Mouse (Mus musculus): ENCODE measurements around the gene Zfp558. TPM values are rescaled to one million over a fixed set of nuclear protein-coding genes. Genes with fewer than 3 reads are reported as not detected.

Zfp558 gene
- 0.63 TPM for polyA plus RNA-seq (2017; shearing (Covaris generic))

DNA sequence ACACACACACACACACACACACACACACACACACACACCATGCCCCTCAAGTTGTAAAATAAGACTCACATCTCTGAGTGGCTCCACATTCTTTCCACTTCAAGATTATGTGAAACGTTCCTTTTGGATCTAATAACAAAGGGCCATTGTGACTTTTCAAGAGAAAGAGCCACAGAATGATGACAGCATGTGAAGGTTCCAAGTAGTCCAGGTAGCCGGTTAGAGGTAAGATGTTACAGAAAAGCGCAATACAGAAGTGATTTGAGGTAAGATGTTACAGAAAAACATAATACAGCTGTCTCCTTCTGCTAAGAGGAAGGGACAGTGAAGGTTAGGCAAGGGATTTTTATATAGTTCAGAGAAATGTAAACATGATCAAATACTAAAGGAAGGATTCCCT is at the start of gene Zfp558, which contains the start of gene Mbd3l1:
Gene Zfp558, minus strand, starts transcription at position 101 of the 400 bp plus-strand sequence.
Gene Mbd3l1, plus strand, starts transcription at position 192 of the 400 bp plus-strand sequence.

DNA sequence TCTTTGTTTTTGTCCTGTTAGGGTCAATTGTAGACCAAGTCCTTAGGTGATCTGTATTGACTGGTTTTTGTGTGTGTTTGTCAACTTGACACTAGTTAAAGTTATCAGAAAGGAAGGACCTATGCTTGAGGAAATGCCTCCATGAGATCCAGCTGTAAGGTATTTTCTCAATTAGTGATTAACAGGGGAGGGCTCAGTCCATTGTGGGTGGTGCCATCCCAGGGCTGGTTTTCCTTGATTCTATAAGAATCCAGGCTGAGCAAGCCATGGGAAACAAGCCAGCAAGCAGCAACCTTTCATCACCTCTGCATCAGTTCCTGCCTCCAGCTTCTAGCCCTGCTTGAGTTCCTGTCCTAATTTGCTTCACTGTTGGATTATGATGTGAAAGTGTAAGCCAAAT is 47.7 kb downstream of the Zfp558 start, which contains the start of gene Mbd3l2:
Gene Mbd3l2, plus strand, starts transcription at position 301 of the 400 bp plus-strand sequence.

Other genes with a start within 250 kb of the Zfp558 start
- 126 TPM for gene Chordc1, start 186.1 kb downstream of the Zfp558 start, polyA plus RNA-seq (2017; shearing (Covaris generic))
- not detected for gene Naalad2, start 75.3 kb downstream of the Zfp558 start, polyA plus RNA-seq (2017; shearing (Covaris generic))
- gene Ubtfl1, start 73.8 kb downstream of the Zfp558 start, polyA plus RNA-seq (2017; shearing (Covaris generic)) = 0.15 TPM
- gene Mbd3l2, start 47.6 kb downstream of the Zfp558 start, polyA plus RNA-seq (2017; shearing (Covaris generic)) = not detected
- not detected for gene Mbd3l1, start 91 bp upstream of the Zfp558 start, polyA plus RNA-seq (2017; shearing (Covaris generic))
- 0.05 TPM for gene Muc16, start 196.3 kb upstream of the Zfp558 start, polyA plus RNA-seq (2017; shearing (Covaris generic))